Mouse (Mus musculus) adrenal gland, adult 8-10 months (tissue): ENCODE data around the gene Prox2. TPM values are rescaled to one million over a fixed set of nuclear protein-coding genes. Genes with fewer than 3 reads are reported as not detected.

Source experiments
- DNase-seq: peaks from one replicate; pipeline ENCODE4 v3.0.0; 2022
- total RNA-seq, 4 experiments: library from RNA; stranded (reverse); gene quantifications; 2 replicates each; pipeline ENCODE4 v1.2.4; 2022

Gene Prox2
- total RNA-seq, 4 experiments from 2014 or later = 3.0 to 7.9 (median 6.0) TPM

GRCm38 (mm10) chr12:85129426-85129978 is 18.9 kb upstream of the Prox2 start:
- DNase-seq = no peak

DNA sequence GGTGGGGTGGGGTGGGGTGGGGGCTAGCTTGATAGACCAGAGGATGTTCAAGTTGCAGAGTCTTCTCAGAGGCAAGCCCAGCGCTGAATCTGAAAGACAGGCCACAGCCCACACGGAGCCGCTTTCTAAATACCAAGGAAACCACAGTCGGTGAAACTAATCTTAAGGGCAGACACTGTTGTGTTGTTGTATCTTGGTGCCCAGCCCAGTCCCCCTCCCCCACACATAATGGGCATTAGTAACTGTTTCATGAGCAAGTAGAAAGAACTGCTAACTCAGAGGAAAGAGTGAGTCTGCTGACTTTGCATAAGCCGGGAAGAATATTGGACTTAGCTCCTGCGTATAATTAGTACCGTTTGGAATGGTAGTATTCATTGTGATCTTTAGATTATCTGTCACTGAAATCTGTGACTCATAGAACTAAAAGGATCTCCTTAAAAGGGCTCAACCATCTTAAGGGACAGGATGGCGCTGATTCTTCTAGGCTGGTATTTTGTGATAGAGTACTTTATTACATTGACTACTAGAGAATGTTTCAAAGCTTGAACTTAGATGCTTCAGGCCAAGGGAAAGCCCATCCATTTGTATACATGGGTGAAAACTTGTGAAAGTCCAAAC is 16.5 kb upstream of the Prox2 start:
- DNase-seq = no peak

- no peak for DNase-seq
These were observed 14.2 kb upstream of the Prox2 start for GRCm38 (mm10) chr12:85124751-85125150.

DNA sequence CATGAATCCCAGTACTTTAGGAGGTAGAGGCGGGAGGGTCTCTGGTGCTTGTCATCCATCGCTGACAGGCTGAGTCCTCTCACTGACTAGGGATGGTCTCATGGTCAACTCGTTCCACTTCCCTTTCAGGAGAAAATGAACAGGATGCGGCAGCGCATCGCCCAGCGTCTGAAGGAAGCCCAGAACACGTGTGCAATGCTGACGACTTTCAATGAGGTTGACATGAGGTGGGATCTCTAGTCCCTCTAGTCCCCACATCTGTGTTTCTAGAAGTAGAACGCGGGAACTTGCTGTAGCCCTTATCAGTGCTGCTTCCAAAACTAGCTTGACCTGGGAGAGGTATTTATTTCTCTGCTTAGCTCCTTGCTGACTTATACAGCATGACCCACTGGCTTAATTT is 13.1 kb upstream of the Prox2 start:
- DNase-seq = no peak

GRCm38 (mm10) chr12:85123108-85123530 is 12.6 kb upstream of the Prox2 start:
- DNase-seq = no peak

DNA sequence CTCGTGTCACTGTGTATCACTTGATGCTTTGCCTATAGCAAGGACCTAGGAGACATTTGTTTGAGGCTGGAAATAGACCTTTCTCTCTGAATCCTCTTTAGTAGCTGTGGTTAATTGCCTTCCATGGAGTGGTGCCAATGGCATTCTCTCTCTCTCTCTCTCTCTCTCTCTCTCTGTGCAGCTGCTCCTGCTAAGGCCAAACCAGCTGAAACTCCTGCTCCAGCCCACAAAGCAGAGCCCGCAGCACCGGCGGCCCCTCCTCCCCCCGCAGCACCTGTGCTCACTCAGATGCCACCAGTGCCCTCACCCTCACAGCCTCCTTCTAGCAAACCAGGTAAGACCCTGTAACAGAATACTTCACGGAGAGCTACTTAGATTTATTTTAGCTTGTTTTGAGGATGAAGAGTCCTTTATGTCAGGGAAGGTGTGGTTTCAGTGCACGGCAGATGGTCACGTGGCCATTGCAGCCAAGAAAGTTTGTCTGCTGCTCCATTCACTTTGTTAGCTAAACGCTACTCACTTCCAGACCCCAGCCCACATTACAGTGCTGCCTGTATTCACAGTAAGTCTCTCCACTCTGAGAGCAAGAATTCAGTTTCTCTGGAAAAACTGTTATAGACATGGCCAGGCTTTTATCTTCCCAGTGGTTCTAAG is 11.4 kb upstream of the Prox2 start:
- no peak for DNase-seq

GRCm38 (mm10) chr12:85115678-85116077 is 5.1 kb upstream of the Prox2 start:
- no peak for DNase-seq

DNA sequence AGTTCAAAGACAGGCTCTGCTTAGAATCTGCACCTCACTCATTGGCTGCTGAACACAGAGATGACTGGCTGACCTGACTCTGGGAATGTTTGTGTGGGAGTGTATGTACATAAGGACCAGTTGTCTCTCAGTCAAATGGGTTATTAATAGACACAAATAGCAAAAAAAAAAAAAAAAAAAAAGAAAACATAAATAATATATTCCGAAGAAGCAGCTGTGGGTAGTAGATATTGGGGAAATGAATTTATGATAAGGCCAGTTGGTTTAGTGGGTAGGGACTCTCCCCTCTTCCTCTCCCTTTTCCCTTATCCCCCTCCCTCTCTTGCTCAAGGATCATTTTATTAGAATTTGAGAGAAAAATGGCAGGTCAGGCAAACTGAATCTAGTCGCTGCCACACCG is 3.4 kb upstream of the Prox2 start:
- DNase-seq = no peak

- DNase-seq = no peak
These were observed 2.8 kb upstream of the Prox2 start for GRCm38 (mm10) chr12:85113337-85113736.

DNA sequence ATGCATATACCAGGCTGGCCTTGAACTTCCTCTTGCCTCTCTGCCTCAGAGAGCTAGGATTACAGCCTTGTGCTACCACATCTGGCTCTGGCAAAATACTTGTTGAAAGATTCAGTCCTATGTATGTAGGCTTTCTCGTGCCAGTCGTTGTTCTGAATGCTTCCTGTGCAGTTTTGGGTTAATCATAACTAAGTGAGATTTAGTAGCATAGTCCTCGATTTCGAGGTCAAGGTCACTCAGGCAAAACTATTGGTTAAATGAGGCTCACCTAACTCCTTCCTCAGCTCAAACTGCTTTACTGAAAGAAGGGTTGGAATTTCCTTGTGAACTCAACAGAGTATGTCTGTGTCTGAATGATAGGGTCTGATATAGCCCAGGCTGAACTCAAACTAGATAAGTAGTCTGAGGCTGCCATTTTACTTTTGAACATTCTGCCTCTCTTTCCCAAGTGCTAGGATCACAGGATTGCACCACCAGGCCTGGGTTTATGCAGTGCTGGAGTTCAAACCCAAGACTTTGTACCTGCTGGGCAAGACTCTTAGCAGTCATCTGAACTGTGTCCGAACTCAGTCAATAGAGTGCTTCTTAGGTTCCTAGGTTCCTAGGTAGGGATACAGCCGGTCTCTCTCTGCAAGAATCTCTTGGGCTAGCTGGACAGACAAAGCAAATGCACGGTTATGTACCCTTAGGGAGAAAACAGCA is 2.1 kb upstream of the Prox2 start:
- DNase-seq = no peak

GRCm38 (mm10) chr12:85110011-85110697 is 405 bp downstream of the Prox2 start:
- DNase-seq = no peak

- no peak for DNase-seq
These were observed 1.1 kb downstream of the Prox2 start for GRCm38 (mm10) chr12:85109426-85109825.

GRCm38 (mm10) chr12:85108643-85109042 is 1.9 kb downstream of the Prox2 start:
- DNase-seq = no peak

GRCm38 (mm10) chr12:85106292-85106691 is 4.3 kb downstream of the Prox2 start:
- DNase-seq = no peak

GRCm38 (mm10) chr12:85104789-85105188 is 5.8 kb downstream of the Prox2 start:
- DNase-seq = no peak

GRCm38 (mm10) chr12:85103096-85103495 is 7.5 kb downstream of the Prox2 start:
- DNase-seq = no peak

DNA sequence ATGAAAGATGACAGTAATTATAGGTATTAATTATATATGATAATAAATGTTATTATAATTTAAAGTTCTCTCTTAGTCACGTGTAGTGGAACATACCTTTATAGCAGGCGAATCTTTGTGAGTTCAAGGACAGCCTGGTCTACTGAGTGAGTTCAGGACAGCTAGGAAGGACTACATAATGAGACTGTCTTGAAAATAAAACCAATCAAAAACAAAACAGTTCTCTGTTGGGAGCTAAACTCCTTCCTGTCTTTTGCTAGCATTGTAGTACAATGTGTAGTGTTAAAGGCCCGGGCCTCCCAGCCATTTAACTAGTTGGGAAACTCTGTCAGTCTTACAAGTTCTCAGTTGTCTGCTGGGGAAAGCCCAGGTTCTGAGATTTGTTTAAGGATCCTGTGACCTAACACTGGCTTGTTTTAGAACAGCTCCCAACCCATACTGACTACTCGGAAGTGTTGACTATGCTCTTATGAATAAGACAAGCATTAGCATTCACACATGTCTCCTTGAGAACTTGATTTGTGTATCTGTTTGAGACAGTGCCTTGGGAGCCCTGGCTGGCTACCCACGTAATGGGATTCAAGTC is 8.9 kb downstream of the Prox2 start:
- DNase-seq = no peak

GRCm38 (mm10) chr12:85101001-85101400 is 9.6 kb downstream of the Prox2 start:
- no peak for DNase-seq

GRCm38 (mm10) chr12:85095859-85096258 is 14.7 kb downstream of the Prox2 start:
- DNase-seq = no peak

GRCm38 (mm10) chr12:85095146-85095545 is 15.4 kb downstream of the Prox2 start:
- DNase-seq = no peak

- no peak for DNase-seq
These were observed 15.9 kb downstream of the Prox2 start for GRCm38 (mm10) chr12:85094706-85095105.

DNA sequence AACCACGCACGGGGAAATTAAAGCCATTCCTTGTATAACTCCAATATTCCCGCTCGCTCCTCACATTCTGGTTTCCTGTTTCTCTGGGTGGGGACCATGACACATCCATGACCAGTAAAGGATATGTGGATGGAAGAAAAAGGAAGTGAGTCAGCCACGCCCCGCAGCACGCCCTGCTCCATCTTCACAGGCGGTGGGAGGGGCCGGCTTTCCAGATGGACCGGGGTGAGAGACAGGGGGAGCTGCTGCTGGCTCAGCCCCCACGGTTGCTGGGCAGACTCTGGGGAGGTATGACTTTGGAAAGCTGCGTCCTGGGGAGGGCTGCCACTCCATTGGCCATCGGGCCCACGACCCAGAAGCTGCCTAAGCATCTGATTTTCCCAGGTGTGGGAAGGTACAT is 16.5 kb downstream of the Prox2 start:
- DNase-seq = no peak

GRCm38 (mm10) chr12:85092214-85092613 is 18.3 kb downstream of the Prox2 start:
- DNase-seq = no peak
